Mouse (Mus musculus) cerebellum, adult 11-12 months (tissue): ENCODE measurements around the gene Limch1.

Source experiments
- DNase-seq: peaks from one replicate; pipeline ENCODE4 v3.0.0; 2022

The Limch1 gene

GRCm38 (mm10) chr5:66836892-66837291 is 91.3 kb downstream of the Limch1 start:
- no peak for DNase-seq

GRCm38 (mm10) chr5:66841971-66842370 is 96.3 kb downstream of the Limch1 start:
- no peak for DNase-seq

GRCm38 (mm10) chr5:66842776-66843175 is 97.1 kb downstream of the Limch1 start:
- DNase-seq: no peak

GRCm38 (mm10) chr5:66848136-66848535 is 102.5 kb downstream of the Limch1 start:
- DNase-seq: no peak

DNA sequence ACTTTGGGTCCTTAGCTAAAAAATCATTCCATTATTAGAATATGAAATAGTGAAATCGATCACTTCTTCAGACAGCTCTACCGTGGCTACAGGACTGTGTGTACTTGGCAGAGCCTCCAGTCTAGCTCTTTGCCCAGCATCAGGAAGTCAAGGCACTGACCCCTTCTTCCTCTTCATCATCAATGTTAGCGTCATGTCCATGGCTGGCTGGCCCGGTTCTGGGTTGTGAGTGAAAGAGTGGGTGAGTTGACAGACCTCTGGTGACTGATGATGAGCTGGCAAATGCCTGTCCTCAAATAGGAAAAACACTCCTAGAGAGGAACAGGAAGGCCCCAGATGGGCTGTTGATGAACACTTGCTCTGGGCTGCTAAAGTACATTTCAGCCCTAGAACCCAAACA is 103.5 kb downstream of the Limch1 start:
- DNase-seq: no peak

- DNase-seq: no peak
Observed at GRCm38 (mm10) chr5:66850721-66851251, 105.2 kb downstream of the Limch1 start.

- DNase-seq: no peak
Observed at GRCm38 (mm10) chr5:66851708-66852107, 106.1 kb downstream of the Limch1 start.

DNA sequence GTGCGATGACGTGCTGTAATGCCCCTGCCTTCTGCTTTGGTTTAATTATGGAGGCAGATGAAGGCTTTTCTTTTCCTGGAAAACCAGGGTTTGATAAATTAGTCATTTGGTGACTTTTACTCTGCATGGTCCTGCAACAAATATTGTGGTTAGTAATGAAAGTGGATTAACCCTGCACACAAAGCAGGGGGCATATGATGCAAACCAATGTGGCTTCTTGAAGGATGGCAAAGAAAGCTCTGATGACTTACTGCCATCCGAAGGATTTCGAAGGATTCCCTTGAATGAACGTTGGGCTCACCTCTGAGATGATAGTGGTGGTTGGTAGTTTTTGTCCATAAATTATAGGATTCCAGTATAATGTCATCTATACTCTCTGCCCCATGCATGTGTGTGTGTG is 108.6 kb downstream of the Limch1 start:
- DNase-seq: no peak

DNA sequence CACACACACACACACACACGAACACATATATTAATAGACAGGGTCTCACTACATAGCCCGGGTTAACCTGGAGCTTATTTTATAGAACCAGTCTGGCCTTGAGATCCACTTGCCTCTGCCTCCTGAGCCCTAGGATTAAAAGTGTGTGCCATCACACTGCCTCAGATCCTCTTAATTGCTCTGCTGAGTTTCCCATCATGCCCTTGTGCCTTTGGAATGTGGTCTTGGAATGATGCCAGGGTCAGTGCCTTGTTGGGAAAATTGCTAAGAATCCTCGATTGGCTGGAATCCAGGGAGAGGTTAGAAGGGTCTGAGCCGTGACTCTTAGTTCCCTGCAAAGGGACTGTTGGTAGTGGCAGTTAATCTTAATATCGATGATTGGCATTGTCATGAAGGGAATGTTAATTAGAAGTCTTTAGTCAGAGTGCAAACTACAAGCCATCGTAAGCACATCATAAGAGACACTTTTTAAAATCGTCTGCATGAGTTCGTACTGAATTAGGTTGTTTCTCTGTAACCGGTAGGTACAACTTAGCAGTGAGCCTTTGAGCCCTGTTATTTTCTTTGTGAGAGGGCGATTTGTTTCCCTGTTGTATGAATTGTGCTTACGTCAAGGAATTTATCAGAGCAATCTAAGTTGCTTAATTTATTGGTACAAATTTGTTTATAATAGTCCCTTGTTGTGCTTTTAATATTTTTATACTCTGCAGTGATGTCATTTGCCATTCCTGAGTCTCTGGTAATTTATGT is 109.9 kb downstream of the Limch1 start:
- DNase-seq: no peak

- no peak for DNase-seq
Observed at GRCm38 (mm10) chr5:66859506-66859905, 113.9 kb downstream of the Limch1 start.

- peak; percentile 19 for DNase-seq
Observed at GRCm38 (mm10) chr5:66861232-66862035, 115.8 kb downstream of the Limch1 start.

DNA sequence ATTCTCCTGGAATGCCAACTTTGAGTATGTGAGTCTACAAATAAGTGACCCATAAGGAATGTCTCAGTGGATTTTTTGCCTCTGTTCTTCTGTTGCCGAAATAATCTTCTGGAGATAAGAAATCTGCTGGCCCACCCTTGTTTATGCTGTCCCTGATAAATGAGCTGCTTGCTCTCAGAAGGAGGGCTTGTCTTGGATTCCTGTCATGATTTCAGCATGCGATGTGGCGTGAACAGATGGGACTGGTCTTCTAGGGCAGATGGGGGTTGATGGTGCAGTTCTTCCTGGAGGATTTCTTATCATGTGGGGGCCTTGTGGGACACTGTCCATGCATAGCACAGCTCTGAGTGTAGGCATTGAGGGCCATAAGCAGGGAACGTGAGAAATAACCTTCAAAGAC is 116.5 kb downstream of the Limch1 start:
- DNase-seq: peak; percentile 43

GRCm38 (mm10) chr5:66865229-66865628 is 119.6 kb downstream of the Limch1 start:
- DNase-seq: no peak

DNA sequence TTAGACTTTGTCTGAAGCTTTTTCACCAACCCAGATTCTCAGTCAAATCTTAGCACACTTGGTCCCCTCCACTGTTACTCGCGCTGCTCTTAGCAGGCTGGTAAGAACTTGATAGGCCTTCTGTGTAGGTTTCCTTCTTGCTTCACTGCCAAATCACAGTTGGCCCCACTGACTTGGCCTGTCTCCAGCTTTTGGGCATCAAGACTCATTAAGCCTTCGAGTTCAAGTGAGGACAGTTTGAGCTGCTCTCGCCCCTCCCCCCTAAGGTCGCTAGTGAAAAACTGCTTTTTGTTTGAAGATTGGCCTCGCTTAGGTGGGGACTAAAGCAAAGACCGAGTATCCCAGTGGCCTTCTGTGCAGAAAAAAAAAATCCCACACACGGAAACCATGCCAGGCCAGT is 120.4 kb downstream of the Limch1 start:
- peak; percentile 55 for DNase-seq

DNA sequence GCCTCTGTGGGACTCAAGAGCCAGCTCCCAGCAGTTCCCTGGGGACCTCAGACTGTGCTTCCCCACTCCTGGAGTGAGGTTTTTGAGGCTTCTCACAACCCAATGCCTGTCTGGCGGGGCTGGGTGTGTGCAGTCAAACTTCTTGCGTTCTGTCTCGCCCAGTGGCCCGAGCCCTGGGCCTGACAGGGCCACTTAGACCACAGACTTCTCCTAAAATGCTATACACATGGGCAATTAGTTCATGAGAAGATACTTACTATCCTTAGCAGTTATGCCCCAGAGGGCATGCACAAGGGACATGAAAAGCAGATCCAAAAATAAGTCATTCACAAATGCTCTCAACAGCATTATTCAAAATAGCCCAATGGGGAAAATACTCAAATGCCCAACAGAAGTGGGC is 123.9 kb downstream of the Limch1 start:
- DNase-seq: no peak

- DNase-seq: no peak
Observed at GRCm38 (mm10) chr5:66871521-66872050, 126.0 kb downstream of the Limch1 start.

GRCm38 (mm10) chr5:66872053-66872452 is 126.4 kb downstream of the Limch1 start:
- peak; percentile 46 for DNase-seq

DNA sequence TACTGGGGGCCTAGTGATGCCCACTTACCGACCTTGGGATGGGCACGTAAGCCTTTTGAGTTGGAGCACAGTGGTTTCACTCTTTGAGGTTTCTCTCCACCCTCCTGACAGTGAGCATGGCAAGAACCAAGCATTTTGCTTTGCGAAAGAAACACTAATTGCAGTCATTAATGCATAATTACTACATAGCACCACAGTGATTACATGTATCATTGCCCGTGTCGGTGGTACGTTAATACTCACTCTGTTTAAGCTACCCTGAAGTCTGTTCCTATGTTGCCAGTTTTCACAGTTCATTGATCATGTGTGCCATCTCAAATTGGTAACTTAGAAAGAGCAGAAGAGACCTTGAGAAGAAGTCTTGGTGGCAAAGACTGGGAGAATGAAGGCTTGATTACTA is 127.1 kb downstream of the Limch1 start:
- DNase-seq: no peak

GRCm38 (mm10) chr5:66876018-66876805 is 130.6 kb downstream of the Limch1 start:
- DNase-seq: no peak

DNA sequence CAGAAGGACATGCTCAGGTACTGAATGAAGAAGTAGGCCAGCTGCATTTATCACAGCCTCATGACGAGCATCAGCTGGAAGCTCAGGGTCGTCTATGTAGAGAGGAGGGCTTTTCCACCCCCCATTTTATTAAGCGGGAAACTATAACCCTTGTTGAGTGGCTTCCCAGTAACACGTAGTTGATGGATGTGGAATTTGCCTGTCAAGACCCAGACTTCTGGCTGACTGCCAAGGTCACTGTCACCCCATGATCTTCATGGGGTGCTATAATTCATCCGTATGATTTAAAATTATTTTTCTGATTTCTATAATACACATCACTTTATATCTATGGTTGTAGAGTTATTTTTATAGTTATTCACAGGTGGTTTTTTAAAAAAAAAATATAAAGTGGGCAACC is 131.4 kb downstream of the Limch1 start:
- no peak for DNase-seq

DNA sequence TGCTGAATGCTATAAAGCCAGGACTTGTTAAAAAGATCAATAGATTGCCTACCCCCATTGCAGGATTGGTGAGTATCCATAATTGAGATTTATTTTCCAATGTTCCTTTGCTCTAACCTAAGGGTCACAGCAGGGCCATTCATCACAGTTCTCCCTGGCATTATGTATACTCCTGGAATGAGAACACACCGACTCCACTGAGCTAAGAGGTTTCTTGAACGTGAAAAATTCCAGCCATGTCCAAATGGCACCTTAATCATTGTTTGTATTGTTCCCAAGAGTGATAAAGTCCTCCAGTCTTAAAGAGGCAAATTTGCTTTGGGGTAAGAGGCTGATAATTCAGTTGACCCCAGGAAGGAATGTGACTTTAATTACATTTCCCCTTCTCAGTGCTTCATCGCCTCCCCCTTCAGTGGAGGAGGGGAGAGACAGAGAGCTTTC is 136.3 kb downstream of the Limch1 start:
- no peak for DNase-seq

GRCm38 (mm10) chr5:66882718-66883117 is 137.1 kb downstream of the Limch1 start:
- DNase-seq: no peak

DNA sequence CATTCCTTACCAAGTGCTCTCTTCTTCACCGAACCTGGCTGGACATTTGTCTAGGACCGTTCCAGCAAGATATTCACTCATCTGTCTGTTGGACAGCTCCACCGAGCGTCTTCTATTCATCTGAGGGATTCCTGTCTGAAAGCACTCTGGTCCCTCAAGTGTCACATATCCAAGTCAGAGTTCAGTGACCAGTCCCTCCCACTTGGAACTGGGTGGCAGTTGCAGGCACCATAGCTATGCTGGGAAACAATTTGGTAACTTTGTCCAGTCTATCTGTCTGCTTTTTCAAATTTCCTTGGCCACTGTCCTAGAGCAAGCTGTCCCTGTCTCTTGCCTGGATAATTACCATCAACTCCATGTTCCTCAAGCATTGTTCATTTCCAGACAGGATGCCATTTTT is 138.9 kb downstream of the Limch1 start:
- no peak for DNase-seq
